Mouse (Mus musculus): ENCODE measurements at regions not wholly inside any gene's neighbourhood (a gene's known extent, or its start where the extent isn't known, plus 50 kb on each side); places are given as distances from the start of the nearest gene placed in this dataset.
A peak's percentile ranks its signal among the peaks of the same experiment; 100 is the strongest.

DNA sequence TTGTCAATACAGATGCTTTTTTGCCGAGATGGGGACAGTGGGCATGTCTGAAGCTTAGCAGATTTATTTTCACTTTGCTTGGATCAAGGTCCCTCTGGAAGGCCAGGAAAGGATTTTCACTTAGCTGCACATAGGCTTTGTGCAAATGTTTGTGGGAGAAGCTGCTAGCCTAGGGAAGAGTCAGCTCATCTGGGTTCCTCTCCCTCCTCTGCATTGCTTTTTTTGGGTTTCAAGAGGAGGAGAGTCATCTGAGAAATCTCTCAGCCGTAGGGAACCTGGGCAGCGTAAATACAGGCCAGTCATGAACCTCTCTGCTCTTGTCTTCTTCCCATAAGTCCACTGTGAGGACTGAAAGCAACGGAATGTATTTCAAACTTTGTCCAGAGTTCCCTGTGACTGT lies 68.0 kb upstream of the Foxo1 start:
- H3K9me3 ChIP-seq (ENCODE audit: control insufficient read depth, low read length) = no peaks in the 10 kb centered on the region
- H3K9ac ChIP-seq (replicated peaks; ENCODE audit: low read depth, low read length) = no peak overlapping the region
- no peak overlapping the region for H3K4me2 ChIP-seq (ENCODE audit: low read depth, low read length)
- H3K36me3 ChIP-seq (ENCODE audit: control insufficient read depth, insufficient read depth, low read length) = no peaks in the 10 kb centered on the region
- 78% methylated on average over 4 of the region's 4 CpGs for WGBS
- no peak overlapping the region for H3K27ac ChIP-seq (ENCODE audit: low read depth, low read length)
- no peak overlapping the region for H3K4me3 ChIP-seq (ENCODE audit: low read depth, low read length)
- no peaks in the 10 kb centered on the region for H3K27me3 ChIP-seq (ENCODE audit: control insufficient read depth, insufficient read depth, low read length)
- ATAC-seq (ENCODE audit: low read depth) = no peak
- H3K4me1 ChIP-seq (ENCODE audit: control insufficient read depth, insufficient read depth, low read length) = peaks cover 12% of the 10 kb centered on the region; the same call in 1 of the 2 replicates

DNA sequence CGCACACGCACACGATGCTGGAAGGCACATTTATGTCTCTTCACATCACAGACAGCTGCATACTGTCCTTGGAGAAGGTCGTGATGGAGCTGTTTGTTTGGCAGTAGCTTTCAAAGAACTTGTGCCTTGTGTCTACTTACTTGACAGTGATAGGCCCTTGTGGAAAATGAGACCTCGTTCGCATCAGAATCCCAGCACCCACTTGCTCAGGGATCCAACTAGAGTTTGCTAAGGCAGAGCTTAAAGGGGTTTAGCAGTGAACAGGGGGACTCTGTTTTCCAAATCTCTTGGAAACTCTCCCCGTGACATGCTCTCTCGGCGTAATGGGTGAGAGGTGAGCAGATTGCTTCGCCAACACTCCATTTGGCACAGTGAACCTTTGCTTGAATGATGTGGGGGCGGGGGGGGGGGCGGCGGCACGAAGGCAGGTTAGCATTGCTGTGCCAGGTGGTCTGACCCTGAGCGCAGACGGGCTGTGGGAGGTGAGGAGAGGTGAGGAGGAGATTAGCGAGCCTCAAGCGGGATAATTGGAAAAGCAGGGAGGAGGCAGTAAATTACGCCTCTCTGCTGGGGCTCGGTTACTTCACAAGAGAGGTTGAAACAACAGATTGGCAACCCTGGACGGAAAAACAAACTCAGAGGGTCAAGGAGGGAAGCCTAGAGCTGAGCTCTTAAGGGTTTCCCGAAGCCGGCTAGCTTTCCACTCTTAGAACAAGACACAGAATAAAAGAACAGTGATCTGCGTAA lies 57.4 kb upstream of the Foxo1 start:
- no peaks in the 10 kb centered on the region for H3K27me3 ChIP-seq (ENCODE audit: control insufficient read depth, insufficient read depth, low read length)
- 18% methylated on average over 24 of the region's 24 CpGs for WGBS
- no peak overlapping the region for H3K9ac ChIP-seq (replicated peaks; ENCODE audit: low read depth, low read length)
- peak overlapping the region; percentile 33 for H3K4me2 ChIP-seq (ENCODE audit: low read depth, low read length)
- ATAC-seq (ENCODE audit: low read depth) = no peak
- no peak overlapping the region for H3K27ac ChIP-seq (ENCODE audit: low read depth, low read length)
- 0 out of 2 replicates have a peak, but pooled peaks cover 3% of the 10 kb centered on the region for H3K4me1 ChIP-seq (ENCODE audit: control insufficient read depth, insufficient read depth, low read length)
- H3K36me3 ChIP-seq (ENCODE audit: control insufficient read depth, insufficient read depth, low read length) = no peaks in the 10 kb centered on the region
- H3K9me3 ChIP-seq (ENCODE audit: control insufficient read depth, low read length) = no peaks in the 10 kb centered on the region
- no peak overlapping the region for H3K4me3 ChIP-seq (ENCODE audit: low read depth, low read length)

DNA sequence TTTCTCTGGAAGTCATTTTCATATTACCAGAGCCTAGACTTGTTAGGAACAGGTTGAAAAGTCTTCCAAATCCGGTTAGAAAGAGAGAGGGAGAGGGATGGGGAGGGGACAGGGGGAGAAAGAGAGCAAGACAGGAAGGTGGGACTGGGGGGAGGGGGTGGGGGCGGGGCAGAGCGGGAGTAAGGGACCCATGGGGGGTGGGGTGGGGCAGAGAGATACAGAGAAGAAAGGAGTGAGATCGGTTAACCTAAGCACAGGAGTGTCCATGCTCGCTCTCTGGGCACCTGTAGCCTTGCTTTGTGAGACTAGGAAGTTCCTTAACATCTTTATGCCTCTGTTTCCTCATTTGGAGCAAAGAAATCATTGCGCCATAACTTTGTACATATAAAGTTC lies 56.8 kb upstream of the Foxo1 start:
- no peaks in the 10 kb centered on the region for H3K9me3 ChIP-seq (ENCODE audit: control insufficient read depth, low read length)
- no peak overlapping the region for H3K27ac ChIP-seq (ENCODE audit: low read depth, low read length)
- H3K4me3 ChIP-seq (ENCODE audit: low read depth, low read length) = no peak overlapping the region
- no peak overlapping the region for H3K9ac ChIP-seq (replicated peaks; ENCODE audit: low read depth, low read length)
- no peak for ATAC-seq (ENCODE audit: low read depth)
- no peaks in the 10 kb centered on the region for H3K27me3 ChIP-seq (ENCODE audit: control insufficient read depth, insufficient read depth, low read length)
- WGBS = 29% methylated on average over 6 of the region's 6 CpGs
- H3K4me1 ChIP-seq (ENCODE audit: control insufficient read depth, insufficient read depth, low read length) = 0 out of 2 replicates have a peak, but pooled peaks cover 3% of the 10 kb centered on the region
- H3K4me2 ChIP-seq (ENCODE audit: low read depth, low read length) = peak overlapping the region; percentile 33; the same call in 1 of the 2 replicates
- no peaks in the 10 kb centered on the region for H3K36me3 ChIP-seq (ENCODE audit: control insufficient read depth, insufficient read depth, low read length)

DNA sequence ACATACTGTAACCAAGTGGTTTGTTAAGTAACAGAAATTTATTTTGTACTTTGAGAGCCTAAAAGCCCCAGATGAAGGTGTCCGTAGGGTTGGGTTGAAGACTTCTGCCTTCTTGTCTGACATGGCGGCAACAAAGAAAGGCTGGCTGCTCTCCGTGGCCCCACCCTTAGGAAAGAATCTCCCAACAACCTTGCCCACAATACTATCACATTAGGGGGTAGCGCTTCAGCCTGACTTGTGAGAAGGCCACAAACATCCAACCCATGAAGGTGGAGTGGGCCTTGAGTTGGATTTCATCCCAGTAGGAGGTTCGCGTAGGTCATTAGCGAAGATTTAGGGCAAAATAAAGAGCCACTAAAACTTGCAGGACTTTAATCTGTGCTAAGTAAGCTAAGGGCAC lies 54.0 kb upstream of the Foxo1 start:
- Histone ChIP-seq H3K27ac (ENCODE audit: low read depth, low read length) (no peak overlapping the region), H3K4me3 (ENCODE audit: low read depth, low read length) (no peak overlapping the region), H3K9me3 (ENCODE audit: control insufficient read depth, low read length) (no peaks in the 10 kb centered on the region), H3K27me3 (ENCODE audit: control insufficient read depth, insufficient read depth, low read length) (no peaks in the 10 kb centered on the region), H3K9ac (replicated peaks; ENCODE audit: low read depth, low read length) (no peak overlapping the region), H3K4me2 (ENCODE audit: low read depth, low read length) (no peak overlapping the region), H3K4me1 (ENCODE audit: control insufficient read depth, insufficient read depth, low read length) (0 out of 2 replicates have a peak, but pooled peaks cover 3% of the 10 kb centered on the region), H3K36me3 (ENCODE audit: control insufficient read depth, insufficient read depth, low read length) (no peaks in the 10 kb centered on the region)
- ATAC-seq (ENCODE audit: low read depth) = no peak
- WGBS = 93% methylated on average over 7 of the region's 7 CpGs

DNA sequence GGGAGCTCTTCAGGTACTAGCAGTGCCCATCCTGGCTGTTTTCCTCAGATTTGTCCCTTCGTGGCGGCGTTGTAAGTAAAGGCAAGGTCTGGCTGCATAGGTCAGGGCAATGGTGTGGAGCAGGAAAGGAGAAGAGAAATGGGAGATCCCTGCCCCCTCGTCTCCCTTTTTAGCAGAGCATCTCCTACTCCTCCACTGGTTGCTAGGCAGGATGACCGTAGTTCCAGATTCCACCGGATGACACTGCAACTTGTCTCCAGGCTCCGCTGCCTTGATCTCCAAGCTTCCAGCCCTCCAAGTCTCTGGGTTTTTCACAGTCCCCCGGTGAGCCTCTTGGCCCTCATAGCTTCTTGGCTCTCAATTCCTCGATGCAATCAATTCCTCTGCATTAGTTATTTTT lies 53.1 kb upstream of the Foxo1 start:
- no peak for ATAC-seq (ENCODE audit: low read depth)
- H3K4me2 ChIP-seq (ENCODE audit: low read depth, low read length) = no peak overlapping the region
- H3K36me3 ChIP-seq (ENCODE audit: control insufficient read depth, insufficient read depth, low read length) = no peaks in the 10 kb centered on the region
- H3K9ac ChIP-seq (replicated peaks; ENCODE audit: low read depth, low read length) = no peak overlapping the region
- H3K4me3 ChIP-seq (ENCODE audit: low read depth, low read length) = no peak overlapping the region
- no peak overlapping the region for H3K27ac ChIP-seq (ENCODE audit: low read depth, low read length)
- WGBS = 93% methylated on average over 9 of the region's 9 CpGs
- no peaks in the 10 kb centered on the region for H3K27me3 ChIP-seq (ENCODE audit: control insufficient read depth, insufficient read depth, low read length)
- 0 out of 2 replicates have a peak, but pooled peaks cover 3% of the 10 kb centered on the region for H3K4me1 ChIP-seq (ENCODE audit: control insufficient read depth, insufficient read depth, low read length)
- H3K9me3 ChIP-seq (ENCODE audit: control insufficient read depth, low read length) = no peaks in the 10 kb centered on the region

All from neural tube, embryonic 14.5 days (tissue).